Mouse (Mus musculus) adrenal gland, postnatal 36 days (tissue): ENCODE data around the gene Gata1. TPM values are rescaled to one million over a fixed set of nuclear protein-coding genes. Genes with fewer than 3 reads are reported as not detected.
A peak's percentile ranks its signal among the peaks of the same experiment; 100 is the strongest.
"Not testable (repeated sequence)": the region's sequence is repeated elsewhere in the genome, so short reads cannot be mapped to it uniquely, and the experiment has no call there.

Experiments used
- DNase-seq, 2 experiments: peaks; one replicate each; pipeline ENCODE4 v3.0.0; 2021; ENCODE audit warnings: mixed read lengths in 1 of 2
- total RNA-seq, 2 experiments: library from RNA; stranded (reverse); gene quantifications; 2 replicates each; pipeline ENCODE4 v1.2.3; 2021

The Gata1 gene
- total RNA-seq, 2 experiments from 2014 or later = 0.26 TPM; not detected in 1

GRCm38 (mm10) chrX:7966161-7966560 is 11.7 kb downstream of the Gata1 start:
- no peak for DNase-seq

- no peak for DNase-seq
These were observed 13.8 kb downstream of the Gata1 start for GRCm38 (mm10) chrX:7963829-7964626.

- DNase-seq = no peak
These were observed 19.0 kb downstream of the Gata1 start for GRCm38 (mm10) chrX:7958868-7959267.

GRCm38 (mm10) chrX:7950091-7950490 is 27.8 kb downstream of the Gata1 start:
- peak; percentile 28 to 30 for DNase-seq

GRCm38 (mm10) chrX:7947900-7948492 is 29.9 kb downstream of the Gata1 start:
- DNase-seq = peak; percentile 93

- DNase-seq = peak in 1 of 2 experiments; percentile 14
These were observed 30.6 kb downstream of the Gata1 start, which contains the start of gene Hdac6 for GRCm38 (mm10) chrX:7947108-7947899. Gene Hdac6, minus strand, starts transcription at chrX:7947889.

- DNase-seq = no peak
These were observed 32.3 kb downstream of the Gata1 start for GRCm38 (mm10) chrX:7945618-7946017.

- no peak for DNase-seq
These were observed 40.2 kb downstream of the Gata1 start for GRCm38 (mm10) chrX:7937667-7938066.

- no peak for DNase-seq
These were observed 41.0 kb downstream of the Gata1 start for GRCm38 (mm10) chrX:7936874-7937273.

- DNase-seq = no peak
These were observed 49.5 kb downstream of the Gata1 start, which contains the start of gene Eras for GRCm38 (mm10) chrX:7928270-7928790. Gene Eras, minus strand, starts transcription at chrX:7928607.

GRCm38 (mm10) chrX:7927116-7927515 is 50.8 kb downstream of the Gata1 start:
- DNase-seq = no peak

GRCm38 (mm10) chrX:7926266-7926665 is 51.6 kb downstream of the Gata1 start:
- DNase-seq = no peak

- peak in 1 of 2 experiments; percentile 19 for DNase-seq
These were observed 55.8 kb downstream of the Gata1 start for GRCm38 (mm10) chrX:7922032-7922431.

GRCm38 (mm10) chrX:7919601-7920383 is 58.1 kb downstream of the Gata1 start, which contains the start of gene Pcsk1n:
Gene Pcsk1n, plus strand, starts transcription at chrX:7919822.
- peak in 1 of 2 experiments; percentile 17 for DNase-seq

GRCm38 (mm10) chrX:7917960-7918359 is 59.9 kb downstream of the Gata1 start:
- DNase-seq = not testable (repeated sequence)

GRCm38 (mm10) chrX:7915669-7916068 is 62.2 kb downstream of the Gata1 start:
- peak; percentile 44 to 46 for DNase-seq

GRCm38 (mm10) chrX:7910473-7910872 is 67.4 kb downstream of the Gata1 start:
- peak in 1 of 2 experiments; percentile 29 for DNase-seq
